Mouse (Mus musculus): ENCODE data around the gene C130073F10Rik. TPM values are rescaled to one million over a fixed set of nuclear protein-coding genes. Genes with fewer than 3 reads are reported as not detected.
"Not testable (repeated sequence)": the region's sequence is repeated elsewhere in the genome, so short reads cannot be mapped to it uniquely, and the experiment has no call there.

The C130073F10Rik gene
- not detected for total RNA-seq (2021)
- long read RNA-seq, experiment 1 = 0 reads
- long read RNA-seq, experiment 2 = 0 reads

- DNase-seq = no peak
Observed at GRCm38 (mm10) chr4:101893656-101894420, at the start of gene C130073F10Rik. C130073F10Rik (minus strand) TSS chr4:101893789.

- not testable (repeated sequence) for DNase-seq
Observed at GRCm38 (mm10) chr4:101940107-101940506, 46.5 kb upstream of the C130073F10Rik start, which contains the start of gene Gm12794. Gm12794 (plus strand) TSS chr4:101940407.

- not testable (repeated sequence) for DNase-seq
Observed at GRCm38 (mm10) chr4:101908821-101909220, 15.2 kb upstream of the C130073F10Rik start, which contains the start of gene Gm12800. Gm12800 (plus strand) TSS chr4:101909121.

- DNase-seq = no peak
Observed at GRCm38 (mm10) chr4:101889377-101889776, 4.2 kb downstream of the C130073F10Rik start.

GRCm38 (mm10) chr4:101883641-101884040 is 9.9 kb downstream of the C130073F10Rik start:
- no peak for DNase-seq

- not testable (repeated sequence) for DNase-seq
Observed at GRCm38 (mm10) chr4:101875687-101876086, 17.9 kb downstream of the C130073F10Rik start.

- not testable (repeated sequence) for DNase-seq
Observed at GRCm38 (mm10) chr4:101872031-101872430, 21.6 kb downstream of the C130073F10Rik start.

- DNase-seq = no peak
Observed at GRCm38 (mm10) chr4:101862289-101862688, 31.3 kb downstream of the C130073F10Rik start.

GRCm38 (mm10) chr4:101860873-101861272 is 32.7 kb downstream of the C130073F10Rik start:
- no peak for DNase-seq

GRCm38 (mm10) chr4:101850908-101851307 is 42.7 kb downstream of the C130073F10Rik start:
- DNase-seq = no peak

GRCm38 (mm10) chr4:101843923-101844322 is 49.7 kb downstream of the C130073F10Rik start, which contains the start of gene B020004J07Rik:
B020004J07Rik (minus strand) TSS chr4:101844023.
- not testable (repeated sequence) for DNase-seq

Other genes starting within 250 kb of the C130073F10Rik start
- 10 to 100 TPM; 10.3 to 12.2 TPM for gene Leprot, start 246.1 kb downstream of the C130073F10Rik start, total RNA-seq (2021)
- 1 to 10 TPM; 1.5 to 1.9 TPM for gene Lepr, start 176.4 kb downstream of the C130073F10Rik start, total RNA-seq (2021)
- not detected for gene B020004J07Rik, start 49.8 kb downstream of the C130073F10Rik start, total RNA-seq (2021)
- gene Gm12800, start 15.3 kb upstream of the C130073F10Rik start, total RNA-seq (2021) = not detected
- gene Gm12794, start 46.6 kb upstream of the C130073F10Rik start, total RNA-seq (2021) = not detected
- gene Gm12790, start 87.3 kb upstream of the C130073F10Rik start, total RNA-seq (2021) = not detected
- not detected for gene Gm12789, start 92.8 kb upstream of the C130073F10Rik start, total RNA-seq (2021)
- 10 to 100 TPM; 37.4 to 45.2 TPM for gene Pde4b, start 193.8 kb upstream of the C130073F10Rik start, total RNA-seq (2021)